Mouse (Mus musculus) lung, postnatal 4 days (tissue): ENCODE measurements around the gene Adam6b.
"Not testable (repeated sequence)": the region's sequence is repeated elsewhere in the genome, so short reads cannot be mapped to it uniquely, and the experiment has no call there.

Experiments used
- DNase-seq, 2 experiments: peaks; one replicate each; pipeline ENCODE4 v3.0.0; 2021

The Adam6b gene

DNA sequence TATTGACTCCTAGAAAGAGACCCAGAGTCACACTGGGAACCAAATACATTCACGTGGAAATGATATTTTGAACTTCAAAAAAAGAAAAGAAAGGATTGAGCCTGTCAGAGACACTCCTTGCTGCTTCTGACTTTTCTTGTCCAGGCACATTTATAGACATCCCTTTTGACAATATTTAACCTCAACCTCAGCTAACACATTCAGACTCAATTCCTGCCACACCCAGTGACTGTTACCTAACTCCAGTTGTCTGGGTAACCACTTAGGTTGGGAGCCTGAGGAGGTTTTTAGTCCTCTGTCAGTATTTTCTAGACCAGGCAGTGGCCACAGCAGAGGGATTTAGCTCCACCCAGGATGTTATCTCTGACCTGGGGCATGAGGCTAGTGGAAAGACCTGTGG lies at the start of gene Adam6b:
Adam6b (plus strand) TSS at position 301 of the 400 bp plus-strand sequence.
- not testable (repeated sequence) for DNase-seq

DNA sequence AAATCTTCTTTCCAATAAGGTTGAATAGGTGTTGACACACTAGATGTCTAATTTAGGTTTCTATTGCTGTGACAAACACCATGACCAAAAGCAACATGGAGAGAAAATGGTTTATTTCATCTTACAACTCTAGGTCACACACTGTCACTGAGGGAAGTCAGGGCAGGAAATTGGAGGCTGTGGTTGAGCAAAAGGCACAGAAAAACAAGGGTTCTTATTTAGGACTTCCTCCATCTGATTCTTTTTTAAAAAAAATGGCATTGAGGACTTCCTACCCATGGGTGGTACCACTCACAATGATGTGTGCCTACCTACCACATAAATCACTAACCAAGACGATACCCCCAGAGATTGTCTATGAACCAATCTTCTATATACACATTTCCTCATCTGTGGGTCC lies 43.2 kb upstream of the Adam6b start:
- DNase-seq, result no peak

DNA sequence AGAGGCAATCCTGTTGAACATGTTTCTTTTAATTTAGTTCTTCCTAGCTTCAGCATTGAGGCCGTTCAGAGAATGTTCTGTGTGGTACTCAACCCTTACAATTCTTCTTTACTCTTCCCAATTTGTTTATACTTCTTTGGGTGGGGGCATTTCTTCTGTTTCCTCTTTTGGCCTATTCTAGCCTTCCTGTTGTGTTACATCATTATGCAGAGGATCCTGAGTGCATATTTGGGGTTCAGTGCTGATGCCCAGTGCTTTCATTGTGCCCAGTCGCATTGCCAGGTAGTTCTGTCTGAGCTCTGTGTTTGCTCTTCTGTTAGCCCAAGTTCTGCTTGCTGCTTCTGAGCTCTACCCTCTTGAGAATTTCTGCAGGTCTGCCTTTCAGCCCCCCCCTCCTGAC lies 13.1 kb upstream of the Adam6b start:
- no peak for DNase-seq

DNA sequence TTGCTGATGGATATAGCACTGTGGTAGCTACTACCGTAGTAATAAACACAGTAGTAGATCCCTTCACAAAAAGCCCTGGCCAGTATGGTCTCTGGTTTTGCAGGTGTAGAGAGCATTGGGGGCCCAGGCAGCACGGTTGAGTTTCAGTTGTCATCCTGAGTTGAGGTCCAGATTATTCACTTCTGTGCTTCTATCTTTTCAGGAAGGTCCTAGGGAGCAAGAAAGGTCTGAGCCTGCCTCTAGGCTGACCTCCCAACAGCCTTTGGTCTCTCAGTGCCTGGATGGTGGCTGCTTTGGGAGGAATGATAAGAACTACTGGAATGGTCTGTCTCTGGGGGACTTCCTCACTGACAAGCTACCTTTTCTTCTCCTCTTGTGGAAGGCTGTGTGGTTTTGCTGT lies 7.2 kb upstream of the Adam6b start:
- no peak for DNase-seq

DNA sequence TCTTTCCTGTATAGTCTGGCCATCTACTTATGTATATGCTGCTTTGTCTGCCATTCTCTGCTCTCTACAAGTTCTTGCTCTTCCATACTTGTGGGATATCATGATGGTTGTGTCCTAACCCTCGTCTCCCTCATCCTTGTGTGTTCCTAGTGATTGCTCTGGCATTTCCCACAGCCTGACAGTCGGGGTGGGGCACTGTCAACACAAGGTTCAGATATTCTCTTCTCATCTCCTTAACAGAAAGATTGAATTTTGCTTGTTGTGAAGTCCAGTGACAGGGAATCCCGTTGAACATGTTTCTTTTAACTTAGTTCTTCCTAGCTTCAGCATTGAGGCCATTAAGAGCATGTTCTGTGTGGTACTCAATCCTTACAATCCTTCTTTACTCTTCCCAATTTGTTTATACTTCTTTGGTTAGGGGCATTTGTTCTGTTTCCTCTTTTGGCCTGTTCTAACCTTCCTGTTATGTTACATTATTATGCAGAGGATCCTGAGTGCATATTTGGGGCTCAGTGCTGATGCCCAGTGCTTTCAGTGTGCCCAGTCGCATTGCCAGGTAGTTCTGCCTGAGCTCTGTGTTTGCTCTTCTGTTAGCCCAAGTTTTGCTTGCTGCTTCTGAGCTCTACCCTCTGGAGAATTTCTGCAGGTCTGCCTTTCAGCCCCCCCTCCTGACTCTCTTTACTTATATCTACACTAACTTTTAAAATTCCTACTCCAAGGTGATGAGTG lies 6.5 kb upstream of the Adam6b start:
- no peak for DNase-seq

DNA sequence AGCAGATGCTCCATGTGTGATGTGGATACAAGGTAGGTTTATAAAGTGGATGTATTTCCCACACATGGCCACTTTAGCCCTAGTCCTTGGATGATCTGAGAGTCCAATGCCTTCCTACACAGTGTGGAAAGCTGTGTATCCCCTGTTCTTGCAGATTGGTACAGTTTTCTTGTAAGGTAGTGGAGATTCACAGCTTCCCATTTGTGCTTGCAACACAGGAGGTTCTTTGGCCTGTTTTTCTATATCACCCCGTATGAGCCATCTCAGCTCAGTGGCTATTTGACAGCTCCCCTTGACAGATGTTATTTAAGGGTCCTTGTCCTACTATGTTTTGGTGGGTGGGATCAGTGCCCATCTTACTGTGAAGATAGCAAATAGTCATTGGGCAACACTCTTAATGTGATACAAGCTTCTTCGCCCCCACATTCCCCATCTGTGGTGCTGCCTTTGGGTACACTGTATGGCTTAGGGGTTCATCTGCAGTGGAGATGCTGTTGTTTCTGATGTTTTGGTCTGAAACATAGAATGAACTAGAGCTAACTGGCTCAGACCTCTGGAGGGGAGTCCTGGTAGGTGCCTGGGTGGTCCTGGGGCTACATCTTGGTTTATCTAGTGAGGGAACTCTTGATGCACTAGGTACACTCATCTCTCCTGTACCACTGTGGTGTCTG lies 5.7 kb upstream of the Adam6b start:
- DNase-seq, result no peak

DNA sequence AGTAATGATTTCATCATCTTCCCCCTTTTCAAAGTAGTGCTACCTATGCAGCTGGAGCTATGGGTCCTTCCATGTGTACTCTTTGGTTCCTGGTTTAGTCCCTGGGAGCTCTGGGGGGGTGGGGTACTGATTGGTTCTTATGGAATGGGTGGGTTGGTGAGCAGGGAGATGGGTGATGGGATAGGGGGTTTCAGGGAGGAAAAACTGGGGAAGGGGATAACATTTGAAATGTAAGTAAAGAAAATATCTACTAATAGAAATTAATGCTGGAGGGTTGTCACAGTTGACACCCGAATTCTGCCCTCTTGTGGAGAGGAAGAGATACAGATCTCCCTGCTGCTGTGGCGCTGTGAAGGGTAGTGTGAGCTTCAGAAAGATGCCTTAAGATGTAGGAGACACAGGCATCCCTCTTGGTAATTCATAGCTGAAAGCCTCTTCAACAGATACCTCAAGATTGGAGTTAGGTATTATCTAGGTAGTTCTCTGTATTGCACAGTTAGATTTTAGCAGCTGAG lies 4.3 kb upstream of the Adam6b start:
- DNase-seq, result no peak

DNA sequence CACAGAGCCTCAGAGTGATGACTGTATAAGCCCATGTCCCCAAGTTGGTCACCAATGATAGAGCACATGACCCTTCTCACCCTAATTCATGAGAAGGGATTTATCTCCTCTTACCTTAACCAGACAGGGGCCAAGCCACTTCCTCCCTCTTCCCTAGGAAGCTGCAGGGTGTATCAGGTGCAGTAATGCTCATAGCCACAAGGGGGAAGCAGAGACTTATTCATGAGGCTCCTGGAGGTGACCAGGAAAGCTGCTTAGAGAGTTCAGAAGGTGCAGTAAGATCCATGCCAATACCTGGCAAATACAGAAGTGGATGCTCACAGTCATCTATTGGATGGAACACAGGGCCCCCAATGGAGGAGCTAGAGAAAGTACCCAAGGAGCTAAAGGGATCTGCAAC lies 1.6 kb upstream of the Adam6b start:
- peak; percentile 30 to 63 for DNase-seq

DNA sequence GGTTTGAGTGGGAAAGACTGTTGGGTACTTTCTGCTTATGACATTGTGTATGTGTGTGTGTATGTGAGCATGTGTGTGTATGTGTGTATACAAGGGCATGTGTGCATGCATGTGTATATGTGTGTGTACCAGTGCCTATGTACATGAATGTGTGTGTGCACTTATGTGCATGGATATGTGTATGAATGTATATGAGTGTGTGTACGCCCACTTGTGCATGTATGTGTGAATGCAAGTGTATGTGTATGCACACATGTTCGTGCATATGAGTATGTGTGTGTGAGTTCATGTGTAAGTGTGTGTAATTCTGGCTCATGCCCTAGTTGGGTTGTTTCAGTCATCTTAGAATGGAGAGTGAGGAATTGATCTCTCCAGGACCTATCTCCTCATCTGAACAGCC lies 36.6 kb downstream of the Adam6b start:
- no peak for DNase-seq
